Mouse (Mus musculus) B cell, adult (primary cell): Measurements from ENCODE around the gene Crnkl1. TPM values are rescaled to one million over a fixed set of nuclear protein-coding genes. Genes with fewer than 3 reads are reported as not detected.

Source experiments
- total RNA-seq: library from RNA; stranded (reverse); gene quantifications from 4 replicates; pipeline ENCODE4 v1.2.4, GENCODE M21; 2023; ENCODE audit not compliant: inconsistent age

Gene Crnkl1
- 41.1 to 50.0 TPM (median 46.1 TPM) in 4 replicates for total RNA-seq

DNA sequence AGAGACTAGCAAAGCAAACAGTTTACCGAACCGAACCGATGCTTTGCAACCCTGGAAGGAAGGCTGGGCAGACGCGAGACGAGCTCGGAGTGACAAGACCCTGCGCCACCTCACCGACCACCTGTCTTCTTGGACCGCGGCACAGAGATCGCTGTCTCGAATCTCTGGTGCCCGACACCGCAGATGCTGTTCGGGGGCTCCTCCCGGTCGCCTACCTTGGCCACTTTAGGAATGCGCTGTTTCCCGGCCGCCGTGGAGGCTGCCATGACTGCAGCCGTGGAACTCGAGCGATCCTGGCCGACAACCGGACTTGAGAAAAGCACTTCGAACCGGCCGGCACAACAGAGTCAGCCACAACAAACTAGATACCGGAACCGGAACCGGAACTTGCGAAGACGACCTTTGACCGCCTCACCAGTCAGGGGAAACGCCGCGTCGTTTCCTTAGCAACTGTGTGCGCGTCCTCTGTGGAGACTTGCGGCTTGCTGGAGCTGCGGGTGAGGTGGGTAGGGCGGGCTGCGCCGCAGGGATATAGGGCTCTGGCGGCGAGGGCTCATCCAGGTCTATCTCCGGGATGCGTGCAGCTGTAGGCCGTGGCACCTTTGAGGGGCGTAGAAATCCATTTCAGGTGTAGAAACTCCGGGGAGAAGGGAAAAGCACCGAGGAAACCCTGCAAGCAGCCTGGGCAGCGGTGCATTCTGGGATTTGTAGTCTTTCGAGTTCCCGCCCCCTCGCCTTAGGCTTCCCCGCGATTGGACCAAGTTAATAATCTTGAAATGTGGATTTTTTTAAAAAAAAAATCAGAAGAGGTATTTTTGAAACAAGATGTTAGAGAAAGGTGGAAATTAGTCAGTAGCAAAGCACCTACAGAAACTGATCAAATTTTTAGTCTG is at the start of gene Crnkl1, which contains the start of gene Cfap61:
Gene Crnkl1, minus strand, starts transcription at position 676 of the 893 bp plus-strand sequence.
Gene Cfap61, plus strand, starts transcription at position 446 of the 893 bp plus-strand sequence.

DNA sequence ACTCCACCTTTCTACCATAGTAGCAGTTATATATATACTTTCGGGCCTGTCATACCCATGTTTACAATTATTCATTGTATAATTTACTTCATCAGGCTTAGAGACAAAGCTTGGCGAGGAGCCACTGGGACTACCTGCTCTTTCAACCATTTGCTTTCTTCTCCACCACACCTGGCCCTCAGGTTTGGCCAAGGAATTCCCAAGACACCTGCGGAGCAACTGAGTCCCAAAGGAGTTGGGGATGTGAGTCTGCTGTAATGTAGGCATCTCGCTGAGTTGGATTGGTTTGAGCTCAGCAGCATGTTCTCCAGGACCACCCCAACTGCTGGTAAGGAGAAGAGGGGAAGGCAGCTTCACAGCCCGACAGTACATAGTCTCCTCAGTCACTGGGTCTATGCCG is 33.0 kb downstream of the Crnkl1 start, which contains the start of gene Naa20:
Gene Naa20, plus strand, starts transcription at position 239 of the 400 bp plus-strand sequence.

Other genes with a start within 250 kb of the Crnkl1 start
- gene Naa20, start 32.9 kb downstream of the Crnkl1 start, total RNA-seq: 25.0 to 35.1 TPM (median 34.1 TPM) in 4 replicates
- gene Cfap61, start 230 bp downstream of the Crnkl1 start, total RNA-seq: 0.86 TPM in 1 of 4 replicates, not detected in the others